Mouse (Mus musculus) kidney, postnatal 14 days (tissue): ENCODE measurements at regions not wholly inside any gene's neighbourhood (a gene's known extent, or its start where the extent isn't known, plus 50 kb on each side); places are given as distances from the start of the nearest gene placed in this dataset.

ENCODE experiments used
- DNase-seq: peaks from one replicate; pipeline ENCODE4 v3.0.0; 2022; ENCODE audit warnings: mixed read lengths

- DNase-seq, result no peak
Measured at GRCm38 (mm10) chr15:62144776-62145564, 1222.2 kb upstream of the A1bg start.

- DNase-seq, result no peak
Measured at GRCm38 (mm10) chr15:62139859-62140258, 1217.0 kb upstream of the A1bg start.

GRCm38 (mm10) chr15:62139192-62139591, 1216.4 kb upstream of the A1bg start:
- peak; percentile 46 for DNase-seq

- no peak for DNase-seq
Measured at GRCm38 (mm10) chr15:62138701-62139100, 1215.9 kb upstream of the A1bg start.

GRCm38 (mm10) chr15:62136932-62137594, 1214.3 kb upstream of the A1bg start:
- peak; percentile 65 for DNase-seq

GRCm38 (mm10) chr15:62134835-62135234, 1212.0 kb upstream of the A1bg start:
- no peak for DNase-seq

GRCm38 (mm10) chr15:62134308-62134707, 1211.5 kb upstream of the A1bg start:
- DNase-seq, result no peak

- DNase-seq, result peak; percentile 79
Measured at GRCm38 (mm10) chr15:62132895-62133294, 1210.1 kb upstream of the A1bg start.

GRCm38 (mm10) chr15:62131686-62132085, 1208.9 kb upstream of the A1bg start:
- DNase-seq, result no peak

- no peak for DNase-seq
Measured at GRCm38 (mm10) chr15:62130530-62130929, 1207.7 kb upstream of the A1bg start.

- peak; percentile 41 for DNase-seq
Measured at GRCm38 (mm10) chr15:62128546-62129212, 1205.9 kb upstream of the A1bg start.

- DNase-seq, result no peak
Measured at GRCm38 (mm10) chr15:62127602-62128158, 1204.9 kb upstream of the A1bg start.

GRCm38 (mm10) chr15:62125718-62126117, 1202.9 kb upstream of the A1bg start:
- no peak for DNase-seq

GRCm38 (mm10) chr15:62123756-62124155, 1200.9 kb upstream of the A1bg start:
- DNase-seq, result no peak

- no peak for DNase-seq
Measured at GRCm38 (mm10) chr15:62122265-62123023, 1199.6 kb upstream of the A1bg start.

- DNase-seq, result no peak
Measured at GRCm38 (mm10) chr15:62121696-62122095, 1198.9 kb upstream of the A1bg start.

- no peak for DNase-seq
Measured at GRCm38 (mm10) chr15:62120735-62121134, 1197.9 kb upstream of the A1bg start.

GRCm38 (mm10) chr15:62118997-62119396, 1196.2 kb upstream of the A1bg start:
- peak; percentile 46 for DNase-seq

- no peak for DNase-seq
Measured at GRCm38 (mm10) chr15:62116184-62116583, 1193.4 kb upstream of the A1bg start.

GRCm38 (mm10) chr15:62114815-62115214, 1192.0 kb upstream of the A1bg start:
- peak; percentile 41 for DNase-seq

- no peak for DNase-seq
Measured at GRCm38 (mm10) chr15:62112151-62112550, 1189.3 kb upstream of the A1bg start.

- no peak for DNase-seq
Measured at GRCm38 (mm10) chr15:62107976-62108375, 1185.2 kb upstream of the A1bg start.
